In genomic region chr10:58255213-58255892, GRCm38 (mm10) we compare ENCODE assay signal across 8 mouse cellular contexts. TPM values are rescaled to one million over a fixed set of nuclear protein-coding genes. Genes with fewer than 3 reads are reported as not detected.
DNase-seq lines count a peak whose midpoint lies in the region; ATAC-seq lines count a peak whose summit lies in the region.

Gene Gcc2, plus strand, starts transcription at chr10:58255497.

- peak within 1 kb of the TSS; percentile 75 for H3K4me2 ChIP-seq in hindbrain, embryonic 16.5 days (ENCODE audit: low read length)

- H3K27ac ChIP-seq in hindbrain, embryonic 16.5 days (ENCODE audit: low read depth, low read length), result peak within 1 kb of the TSS; percentile 86
- peak within 1 kb of the TSS; percentile 24; the same call in 1 of the 2 replicates for H3K27ac ChIP-seq in macrophage

- H3K36me3 ChIP-seq in hindbrain, embryonic 16.5 days (ENCODE audit: control insufficient read depth, insufficient read depth, low read length), result peaks cover 7% of the 10 kb centered on the region
- peaks cover 19% of the 10 kb centered on the region for H3K36me3 ChIP-seq in macrophage (ENCODE audit: inconsistent target)

- DNase-seq in WW6 (ENCODE audit: low read depth, low spot score), result peak; percentile 74
- DNase-seq in cerebellum, postnatal 4 days (ENCODE audit: low spot score in 2 of 2), result peak; percentile 76 to 91
- peak; percentile 95 for DNase-seq in gastrocnemius, adult 18-20 months (ENCODE audit: low spot score)
- DNase-seq in left cerebral cortex, adult 18-20 months (ENCODE audit: low spot score in 2 of 2), result peak; percentile 93
- DNase-seq in right cerebral cortex, adult 18-20 months, result peak; percentile 96
- peak; percentile 71 for DNase-seq in urinary bladder, postnatal 10 days (ENCODE audit: low spot score)

- no peaks in the 10 kb centered on the region for H3K27me3 ChIP-seq in hindbrain, embryonic 16.5 days (replicated peaks; ENCODE audit: control insufficient read depth, insufficient read depth, low read length)

- peaks cover 10% of the 10 kb centered on the region for H3K4me1 ChIP-seq in hindbrain, embryonic 16.5 days (ENCODE audit: control insufficient read depth, insufficient read depth, low read depth, low read length)

- peak within 1 kb of the TSS; percentile 95 for H3K4me3 ChIP-seq in hindbrain, embryonic 16.5 days (ENCODE audit: low read length)
- peak within 1 kb of the TSS; percentile 76 for H3K4me3 ChIP-seq in macrophage (ENCODE audit: inconsistent target)

- peak; percentile 100 for ATAC-seq in hindbrain, embryonic 16.5 days

- peak within 1 kb of the TSS; percentile 90 for H3K9ac ChIP-seq in hindbrain, embryonic 16.5 days (ENCODE audit: low read depth, low read length)

- under 1% methylated on average over 37 of the region's 58 CpGs for WGBS in hindbrain, embryonic 16.5 days
- 0% methylated on average over 51 of the region's 58 CpGs for WGBS in macrophage (ENCODE audit: missing documents)

- H3K9me3 ChIP-seq in hindbrain, embryonic 16.5 days (ENCODE audit: control insufficient read depth, low read length), result no peaks in the 10 kb centered on the region

- H3K79me2 ChIP-seq in macrophage (ENCODE audit: inconsistent target), result no peaks in the 10 kb centered on the region; the same call in 1 of the 2 replicates

RNA-seq across cellular contexts. Expression of gene Gcc2, which starts in this region (rescaled TPM):
- 10 to 100 TPM; 18.8 to 25.7 TPM for total RNA-seq in gastrocnemius, adult 18-20 months (2021)
- polyA plus RNA-seq in hindbrain, embryonic 16.5 days (2015; fragmentation: Nextera tagmentation; extraction: Ambion mirVana), result 61.2 and 72.2 TPM in 2 replicates
- total RNA-seq in left cerebral cortex, adult 18-20 months (2021), result 10 to 100 TPM; 90.8 to 92.0 TPM
- 10 to 100 TPM; 15.0 to 91.7 (median 66.8) TPM for total RNA-seq in macrophage (2018; cell fraction: chromatin; rRNA removed)
- total RNA-seq in macrophage (2018; cell fraction: cytosol; rRNA removed), result 10 to 100 TPM; 16.1 to 30.0 (median 23.6) TPM
- 10 to 100 TPM; 14.3 to 60.6 (median 36.3) TPM for total RNA-seq in macrophage (2018; cell fraction: nucleus; rRNA removed)
- 18.5 to 28.5 TPM (median 19.9 TPM) in 3 replicates for polyA plus RNA-seq in macrophage (2018)

Comparison
In these comparisons a context has a peak if more than half of its experiments do, and no peak if none do; other contexts are left out.
1. Peak in every context shown above with its lines: DNase-seq, ATAC-seq, H3K4me3 ChIP-seq and H3K27ac ChIP-seq.